Mouse (Mus musculus) adipocyte (in vitro differentiated cells): ENCODE results near the gene Bach2.

ENCODE experiments used
- DNase-seq: peaks from one replicate; pipeline ENCODE4 v3.0.0-alpha.2; 2016; ENCODE audit warnings: low spot score

Bach2 gene

DNA sequence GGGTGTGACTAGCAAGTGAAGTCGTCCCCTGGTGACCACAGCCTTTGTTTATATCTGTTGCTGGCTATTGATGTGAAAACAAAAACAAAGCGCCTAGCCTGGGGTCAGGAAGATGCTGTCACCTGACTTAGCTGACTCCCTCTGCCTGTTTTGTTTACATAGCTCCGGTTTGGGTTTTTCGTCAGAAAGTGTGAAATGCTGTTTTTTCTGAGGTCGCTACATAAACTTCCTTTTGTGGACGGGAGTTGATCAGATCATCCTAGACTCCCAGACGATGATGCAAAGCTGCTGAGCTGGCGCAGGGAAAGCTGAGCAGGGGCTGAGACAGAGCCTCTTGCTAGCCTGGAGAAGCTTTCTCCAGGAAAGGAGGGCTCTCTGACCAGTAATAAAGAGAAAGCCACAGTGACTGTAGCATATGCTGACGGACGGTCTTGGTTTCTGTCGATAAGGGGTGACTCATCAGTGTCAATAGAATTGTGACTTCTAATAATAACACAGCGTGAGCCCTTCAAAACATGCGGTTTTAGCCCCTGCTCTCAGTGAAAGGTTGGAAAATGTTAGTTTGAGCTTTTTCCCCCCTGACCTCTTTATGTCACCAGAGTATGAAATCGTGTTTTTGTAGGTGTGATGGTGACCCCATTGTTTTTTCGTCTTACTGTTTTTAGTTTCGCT, 11.9 kb downstream of the Bach2 start:
- DNase-seq, result peak; percentile 75

DNA sequence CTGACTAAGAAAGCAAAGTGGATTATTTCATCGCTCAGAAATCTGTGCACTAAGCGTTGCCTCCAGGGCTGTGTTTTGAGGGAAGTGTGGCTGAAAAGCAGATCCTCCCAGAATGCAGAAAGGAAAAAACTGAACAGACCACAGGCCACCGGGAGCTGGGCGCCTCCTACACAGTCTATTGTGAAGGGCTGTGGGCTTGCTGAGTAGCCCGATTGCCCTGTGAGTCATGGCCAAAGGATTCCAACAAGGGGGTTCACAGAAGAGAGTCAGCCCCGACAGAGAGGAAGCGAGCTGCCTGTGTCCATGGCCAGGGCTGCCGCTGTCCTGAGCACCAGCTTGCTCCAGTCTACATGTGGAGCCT, 12.4 kb downstream of the Bach2 start:
- no peak for DNase-seq

DNA sequence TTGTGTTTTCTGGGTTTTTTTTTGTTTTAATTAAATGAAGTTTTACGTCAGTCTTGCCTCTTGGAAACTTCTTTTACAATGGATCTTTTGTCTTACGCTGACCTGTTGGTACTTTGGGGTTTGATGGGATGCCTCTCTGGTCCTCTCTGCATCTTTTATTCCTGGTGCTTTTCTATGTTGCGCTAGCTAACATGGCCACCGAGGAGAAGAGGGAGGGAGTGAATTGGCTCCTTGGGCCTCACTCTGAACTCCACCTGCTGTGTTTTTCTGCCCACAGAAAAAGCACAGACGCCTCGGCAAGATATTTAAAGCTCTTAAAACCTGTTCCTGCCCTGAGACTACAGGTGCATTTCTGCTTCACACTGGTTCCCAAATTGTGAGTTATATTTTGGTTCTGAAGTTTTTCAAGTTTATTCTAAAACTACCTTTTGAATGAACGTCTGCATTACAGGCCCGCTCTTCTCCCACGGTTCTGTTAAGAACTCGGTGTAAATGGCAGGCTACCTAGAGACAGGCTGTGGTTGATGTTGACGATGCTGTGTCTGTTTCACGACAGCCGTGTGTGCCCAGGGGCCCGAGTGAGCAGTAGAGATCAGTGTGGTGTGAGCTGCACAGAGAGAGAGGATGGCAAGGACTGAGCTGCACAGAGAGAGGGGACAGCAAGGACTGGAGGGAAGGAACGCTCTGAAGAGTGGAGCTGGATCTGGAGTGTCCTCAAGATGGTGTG, 13.5 kb downstream of the Bach2 start:
- DNase-seq, result no peak

DNA sequence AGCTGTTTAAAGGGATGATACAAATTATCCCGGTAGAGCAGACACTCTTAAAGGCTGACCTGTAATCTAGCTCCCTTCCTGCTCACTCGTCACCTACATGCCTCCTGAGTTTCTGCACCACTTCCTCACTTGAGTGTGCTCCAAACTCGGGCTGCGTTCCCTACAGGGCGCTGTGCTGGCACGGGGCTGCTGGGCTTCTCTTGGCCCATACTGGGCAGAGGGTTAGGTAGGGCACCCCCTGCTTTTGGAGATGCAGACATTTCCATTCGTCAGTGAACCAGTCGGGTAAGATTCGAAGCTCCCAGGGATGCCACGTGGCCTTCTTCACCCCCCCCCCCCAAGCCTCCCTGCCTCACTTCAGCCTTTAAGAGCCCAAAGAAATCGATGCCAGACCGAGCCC, 19.1 kb downstream of the Bach2 start:
- DNase-seq, result no peak

DNA sequence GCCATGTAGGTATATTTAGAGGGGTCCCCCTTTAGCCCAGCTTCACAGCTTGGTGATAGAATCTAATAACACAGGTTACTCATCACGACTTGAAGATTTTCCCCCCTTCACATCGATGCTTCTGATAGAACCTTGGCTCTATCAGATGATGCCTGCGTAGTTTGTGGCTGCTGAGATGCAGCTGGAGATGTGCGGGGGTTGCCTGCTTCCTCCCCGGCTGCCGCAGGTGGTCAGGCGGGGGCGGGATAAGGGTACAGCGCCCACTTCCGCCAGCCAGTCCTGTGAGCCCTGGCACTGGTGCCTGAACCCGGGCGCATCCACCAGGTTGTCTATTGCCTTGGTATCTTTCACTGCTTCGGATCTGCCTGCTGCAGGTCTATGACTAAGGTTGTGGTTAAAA, 19.5 kb downstream of the Bach2 start:
- no peak for DNase-seq

DNA sequence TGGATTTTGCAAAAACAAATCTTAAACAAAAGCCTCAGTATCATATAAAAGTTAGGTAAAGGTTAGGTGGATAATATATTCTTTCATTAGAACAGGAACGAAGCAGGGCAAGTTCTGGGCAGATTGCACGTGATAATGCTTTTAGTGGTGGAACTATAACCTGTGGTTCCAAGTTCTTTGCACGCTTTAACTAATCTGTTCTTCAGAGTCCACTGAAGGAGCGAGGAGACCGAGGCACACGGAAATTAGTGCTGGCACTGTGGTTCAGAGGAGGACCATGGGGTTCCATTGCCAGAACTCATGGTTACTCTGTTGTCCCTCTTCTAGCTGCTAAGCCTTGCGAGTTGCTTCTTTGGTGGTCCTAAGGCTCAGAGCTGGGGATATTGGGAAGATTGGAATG, 20.0 kb downstream of the Bach2 start:
- no peak for DNase-seq

DNA sequence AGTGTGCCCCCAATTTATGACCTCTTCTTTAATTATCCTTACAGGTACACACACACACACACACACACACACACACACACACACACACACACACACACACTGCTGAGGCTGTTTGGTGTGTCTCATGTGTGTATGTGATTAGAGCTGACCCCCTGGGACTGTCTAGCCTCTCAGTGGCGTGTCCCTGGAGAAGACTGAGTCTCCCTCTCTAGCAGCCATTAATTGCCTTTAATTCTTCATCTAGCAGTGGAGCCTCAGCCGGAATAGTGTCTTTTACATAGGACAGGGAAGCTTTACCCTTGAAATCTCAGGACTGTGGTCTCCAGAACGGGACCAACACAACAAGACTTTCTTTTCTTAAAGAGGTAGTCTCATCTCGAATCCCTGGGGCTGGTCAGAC, 22.3 kb downstream of the Bach2 start:
- DNase-seq, result no peak

DNA sequence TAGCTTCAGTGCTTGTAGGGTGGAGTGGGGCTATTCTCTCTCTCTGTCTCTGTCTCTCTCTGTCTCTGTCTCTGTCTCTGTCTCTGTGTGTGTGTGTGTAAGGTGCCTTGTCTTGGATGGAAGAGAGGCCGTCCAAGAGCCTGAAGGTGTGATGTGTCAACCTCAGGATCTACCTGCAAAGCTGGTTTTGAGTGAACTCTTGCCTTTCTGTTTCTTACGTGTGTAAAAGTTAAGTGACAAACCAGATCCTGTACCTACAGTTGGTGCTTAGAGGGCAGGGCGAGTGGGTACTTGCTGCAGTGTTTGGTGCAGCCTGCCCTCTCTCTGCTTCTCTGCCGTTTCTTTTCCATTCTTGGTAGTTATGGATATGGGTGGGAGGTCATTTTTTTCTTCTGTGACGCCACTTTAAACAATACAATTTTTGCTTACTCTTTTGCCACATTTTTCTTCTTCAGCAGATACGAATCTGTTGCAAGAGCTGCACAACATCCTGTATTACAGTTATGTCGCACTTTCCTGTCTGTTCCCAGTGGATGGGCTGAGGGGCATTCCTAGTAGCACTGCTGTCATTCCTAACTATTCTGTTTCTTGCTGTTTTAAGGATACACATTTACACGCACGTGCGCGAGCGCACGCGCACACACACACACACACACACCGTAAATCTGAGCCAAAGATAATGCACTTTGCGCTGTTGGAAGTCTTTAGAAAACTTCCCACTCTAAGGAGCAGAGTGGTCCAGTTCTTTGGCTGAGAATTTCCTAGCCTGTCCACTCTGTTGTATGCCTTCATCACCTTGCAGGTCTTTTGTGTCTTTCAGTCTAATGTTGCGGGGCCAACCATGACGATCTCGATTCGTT, 24.5 kb downstream of the Bach2 start:
- DNase-seq, result no peak

DNA sequence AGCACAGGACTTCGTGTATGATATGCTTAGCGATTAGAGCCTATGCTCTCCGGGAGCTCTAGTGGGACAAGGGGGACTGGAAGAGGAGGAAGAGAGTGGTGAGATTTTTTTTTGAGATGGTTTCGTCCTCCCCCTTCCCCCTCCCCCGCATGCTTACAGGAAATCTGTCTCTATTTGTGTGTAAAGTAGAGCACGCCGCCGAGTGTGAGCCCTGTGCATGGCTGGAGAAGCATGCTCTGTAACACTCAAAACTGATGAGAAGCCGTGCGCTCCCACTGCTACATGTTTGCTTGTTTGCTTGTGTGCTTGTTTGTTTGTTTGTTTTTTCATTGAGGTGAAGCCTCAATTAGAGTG, 25.1 kb downstream of the Bach2 start:
- no peak for DNase-seq

DNA sequence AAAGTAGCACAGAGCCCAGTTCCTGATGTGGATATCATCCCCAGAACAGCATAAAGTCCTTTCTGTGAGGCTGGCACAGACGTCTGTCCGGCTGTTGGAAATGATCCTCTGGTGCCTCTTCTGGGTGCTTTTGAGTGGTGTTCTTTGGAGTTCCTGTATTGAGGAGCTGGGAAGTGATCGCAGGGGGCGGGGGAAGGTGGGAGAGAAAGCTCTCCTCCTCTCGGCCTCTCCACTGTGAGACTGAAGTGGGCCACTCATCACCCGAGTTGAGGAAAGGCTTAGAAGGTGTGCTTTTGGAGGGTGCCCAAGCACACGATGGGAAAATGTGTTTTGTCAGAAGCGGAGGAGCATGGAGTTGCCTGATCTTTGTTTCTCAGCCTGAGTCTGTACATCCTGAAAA, 26.3 kb downstream of the Bach2 start:
- DNase-seq, result no peak

DNA sequence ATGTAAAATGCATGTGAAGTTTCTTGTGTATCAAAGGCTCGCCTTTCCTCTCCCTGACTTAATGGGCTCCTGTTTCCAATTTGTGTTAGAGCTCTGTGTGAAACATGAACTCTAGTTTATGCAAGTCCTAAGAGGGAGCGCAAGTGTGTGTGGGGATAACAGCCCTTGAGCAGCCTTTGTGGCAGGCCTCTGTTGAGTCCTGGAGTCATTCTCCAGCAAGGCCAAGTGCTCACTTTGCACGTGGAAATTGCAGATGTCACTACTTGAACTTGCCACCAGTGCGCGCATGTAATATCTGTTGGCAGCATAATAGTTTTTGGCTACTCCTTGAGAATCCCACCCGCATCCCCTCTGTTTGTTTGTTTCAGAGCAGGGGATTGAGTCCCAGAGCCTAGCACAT, 28.1 kb downstream of the Bach2 start:
- no peak for DNase-seq

DNA sequence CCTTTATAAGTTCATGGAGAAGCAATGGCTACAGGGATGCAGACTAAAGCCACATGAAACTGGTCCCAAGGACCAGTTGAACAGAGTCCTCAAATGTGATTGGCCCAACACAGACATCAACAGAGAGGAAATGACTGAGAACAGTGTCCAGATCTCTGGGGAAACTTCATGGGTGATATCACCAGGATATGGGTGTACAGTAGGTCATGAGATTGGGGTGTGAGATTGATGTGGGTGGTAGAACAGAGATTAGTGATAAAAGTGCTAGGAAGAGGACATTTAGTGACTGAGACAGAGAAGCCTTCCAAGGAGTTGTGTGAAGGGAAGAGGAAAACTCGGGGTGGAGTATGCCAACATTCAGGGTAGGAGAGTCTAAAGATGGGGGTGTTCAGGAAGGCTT, 29.4 kb downstream of the Bach2 start:
- no peak for DNase-seq

DNA sequence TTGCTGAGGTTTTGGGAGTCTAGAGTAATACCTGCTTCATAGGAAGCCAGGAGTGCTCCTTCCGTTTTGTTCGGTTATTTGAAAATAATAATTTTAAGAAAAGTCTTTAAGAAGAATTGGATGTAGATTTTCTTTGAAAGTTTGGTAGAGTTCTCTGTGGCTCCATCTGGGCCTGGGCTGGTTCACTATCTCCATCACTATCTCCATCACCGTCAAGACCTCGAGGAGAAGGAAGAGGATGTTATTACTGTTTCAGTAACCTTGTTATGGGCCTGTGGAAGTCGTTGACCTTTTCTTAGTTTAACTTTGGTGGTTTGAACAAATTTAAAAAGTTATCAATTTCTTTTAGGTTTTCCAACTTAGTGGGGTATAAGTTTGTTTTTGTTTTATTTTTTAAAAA, 33.8 kb downstream of the Bach2 start:
- no peak for DNase-seq

DNA sequence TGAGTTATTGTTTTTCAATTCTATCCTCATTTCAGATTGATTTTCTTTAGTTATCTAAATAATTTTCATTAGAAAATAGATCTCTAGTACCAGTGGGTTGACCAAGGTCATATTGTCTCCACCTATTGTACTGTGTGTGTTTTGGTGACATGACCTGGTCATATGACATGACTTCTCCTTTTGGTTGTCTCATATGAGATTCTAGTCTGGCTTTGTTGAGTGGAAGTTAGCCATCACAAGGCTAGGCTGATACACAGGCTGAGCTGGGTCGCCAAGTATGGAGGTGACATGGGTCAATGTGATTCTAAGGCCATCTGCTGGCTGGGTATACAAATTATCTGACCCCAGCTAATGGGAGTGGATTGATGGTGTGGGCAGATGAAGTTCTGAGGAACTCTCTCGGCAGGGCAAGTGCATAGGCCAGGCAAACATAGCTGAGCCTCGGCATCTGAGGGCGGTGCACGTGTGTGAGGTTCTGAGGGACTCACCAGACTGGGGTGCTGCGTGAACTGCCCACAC, 36.2 kb downstream of the Bach2 start:
- DNase-seq, result no peak

DNA sequence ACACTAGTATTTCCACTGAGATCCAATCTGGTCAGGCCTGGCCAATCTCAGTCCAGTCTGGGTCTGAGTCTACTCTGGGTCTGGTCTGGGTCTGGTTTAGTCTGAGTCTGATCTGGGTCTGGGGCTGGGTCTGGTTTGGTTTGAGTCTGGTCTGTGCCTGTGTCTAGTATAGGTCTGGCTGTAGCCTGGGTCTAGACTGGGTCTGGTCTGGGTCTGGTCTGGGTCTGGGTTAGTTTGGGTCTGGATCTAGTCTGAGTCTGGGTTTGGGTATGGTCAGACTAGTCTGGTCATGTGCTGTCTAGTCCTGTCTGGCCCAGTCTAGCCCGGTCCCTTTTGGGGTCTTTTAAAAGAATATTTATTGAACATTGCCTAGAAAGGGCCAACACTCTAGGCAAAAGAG, 41.2 kb downstream of the Bach2 start:
- no peak for DNase-seq

DNA sequence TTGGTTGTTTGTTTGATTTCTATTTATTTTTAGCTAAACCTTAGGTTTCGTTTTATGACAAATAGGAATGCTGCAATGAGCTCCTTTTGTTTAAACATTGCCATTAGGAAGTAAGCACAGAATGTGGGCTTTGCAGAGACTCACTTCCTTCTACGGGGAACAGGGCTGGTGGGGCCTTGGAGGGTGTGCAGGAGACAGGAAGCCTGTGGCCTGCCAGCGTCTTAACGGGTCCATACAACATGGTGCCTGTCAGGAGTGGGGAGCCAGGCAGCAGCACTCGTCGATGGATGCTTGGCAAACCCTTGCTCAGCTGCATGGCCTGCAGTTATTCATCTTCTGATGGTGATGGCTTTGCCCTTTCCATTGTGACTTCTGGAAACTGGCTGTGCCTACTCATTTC, 41.8 kb downstream of the Bach2 start:
- DNase-seq, result no peak

DNA sequence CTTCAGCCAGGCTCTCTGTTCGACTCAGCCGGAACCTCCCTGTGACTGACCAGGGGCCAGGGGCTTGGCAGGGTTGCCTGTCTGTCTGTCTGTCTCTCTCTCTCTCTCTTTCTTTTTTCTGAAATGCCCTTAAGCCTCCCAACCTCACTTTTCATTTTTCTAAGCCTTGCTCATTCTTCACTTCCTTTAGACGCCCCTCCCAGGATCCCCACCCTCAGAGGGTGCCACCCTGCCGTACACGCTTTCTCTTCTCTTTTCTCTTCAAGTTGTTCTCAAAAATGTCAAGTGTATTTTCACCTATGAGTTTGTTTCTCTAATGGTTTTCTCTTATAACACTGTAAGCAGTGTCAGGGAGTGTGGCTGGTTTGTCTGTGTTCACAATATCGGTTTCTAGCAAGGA, 42.7 kb downstream of the Bach2 start:
- DNase-seq, result no peak

DNA sequence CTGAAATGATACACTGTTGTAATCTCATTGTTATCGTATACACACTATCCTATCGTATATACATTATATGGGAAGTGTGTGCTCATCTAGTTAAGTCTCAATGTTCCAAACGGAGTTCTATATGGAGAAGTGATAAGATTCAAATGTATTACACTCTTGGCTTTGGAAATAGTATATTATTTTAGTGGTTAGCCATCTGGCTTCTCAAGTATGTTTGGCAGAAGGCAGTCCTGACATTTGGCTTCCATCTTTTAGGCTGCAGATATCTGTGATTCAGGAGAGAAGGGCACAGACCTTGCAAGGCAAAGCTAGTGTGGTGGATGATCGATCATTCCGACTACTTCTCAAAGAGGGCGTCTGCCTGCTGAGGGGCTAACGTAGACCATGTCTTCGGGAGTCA, 47.8 kb downstream of the Bach2 start:
- DNase-seq, result no peak

DNA sequence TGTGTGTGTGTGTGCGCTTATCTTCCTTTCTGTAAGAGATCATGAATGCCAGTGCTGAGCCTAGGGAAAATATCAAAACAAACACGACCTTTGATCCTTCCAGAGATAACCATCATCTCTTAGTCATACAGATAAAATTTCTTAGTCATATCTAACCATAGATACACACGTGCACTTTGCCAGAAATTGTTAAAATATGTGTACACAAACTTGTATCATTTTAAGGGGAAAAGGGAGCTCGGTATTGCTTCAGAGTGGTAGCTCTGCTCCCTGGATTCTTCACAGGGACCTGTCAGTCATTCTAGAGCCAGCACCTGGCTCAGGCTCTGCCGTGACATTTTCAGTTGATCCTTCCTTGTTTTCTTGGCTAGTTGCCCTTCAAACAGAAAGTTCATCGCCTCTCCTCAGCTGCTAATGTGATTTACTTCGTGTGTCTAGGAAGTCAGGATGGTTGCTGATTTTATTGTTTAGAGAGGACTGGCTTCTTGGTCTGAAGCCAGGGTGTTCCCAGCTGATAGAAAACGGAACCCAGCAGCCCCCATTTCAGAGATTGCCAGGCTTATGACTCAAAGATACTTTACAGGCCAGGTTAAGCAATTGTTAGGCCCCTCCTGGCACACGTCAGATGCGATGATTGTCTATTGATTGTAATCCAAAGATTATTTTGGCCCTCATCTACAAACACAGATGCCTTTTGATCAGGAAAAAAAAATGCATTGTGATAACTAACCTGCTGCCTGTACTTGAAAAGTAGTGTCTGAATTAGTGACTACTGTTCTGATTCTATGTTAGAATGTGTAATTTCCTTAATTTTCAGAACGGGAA, 49.6 kb downstream of the Bach2 start:
- DNase-seq, result peak; percentile 61

DNA sequence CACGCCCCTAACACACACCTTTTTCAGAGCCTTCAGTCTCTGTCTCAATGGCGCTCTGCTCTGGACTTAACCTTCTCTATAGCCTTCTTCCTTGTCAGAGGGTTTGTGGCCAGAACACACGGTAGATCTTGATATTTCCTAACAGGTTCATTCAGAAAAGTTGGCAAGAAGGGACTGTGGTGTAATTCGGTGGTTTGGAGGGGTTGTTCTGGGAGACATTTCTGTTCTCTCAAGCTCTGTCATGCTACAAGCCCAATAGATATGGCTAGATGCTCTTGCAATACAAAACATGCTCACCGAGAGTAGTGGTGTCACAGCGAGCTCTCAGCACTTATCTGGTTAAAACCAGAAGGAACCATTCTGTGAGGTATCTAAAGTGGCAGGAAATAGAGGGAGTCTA, 51.2 kb downstream of the Bach2 start:
- no peak for DNase-seq

DNA sequence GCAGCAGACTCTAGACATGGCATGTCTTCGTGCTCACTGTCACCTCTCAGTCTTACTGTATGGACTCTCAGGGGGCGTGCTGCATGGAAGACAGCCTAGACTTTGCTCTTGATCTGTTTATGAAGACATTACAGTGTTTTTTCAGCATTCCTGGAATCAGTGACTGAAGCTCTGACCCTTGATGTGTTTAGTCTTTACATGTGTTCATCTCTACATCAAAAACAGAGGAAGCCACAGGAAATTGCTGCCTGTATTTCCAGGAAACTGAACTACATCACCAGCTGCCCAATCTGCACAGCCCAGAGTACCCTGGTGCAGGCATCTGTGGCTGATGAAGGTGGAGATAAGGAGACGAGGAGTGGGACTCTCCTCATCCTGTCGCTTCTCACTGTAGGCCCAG, 52.8 kb downstream of the Bach2 start:
- no peak for DNase-seq

DNA sequence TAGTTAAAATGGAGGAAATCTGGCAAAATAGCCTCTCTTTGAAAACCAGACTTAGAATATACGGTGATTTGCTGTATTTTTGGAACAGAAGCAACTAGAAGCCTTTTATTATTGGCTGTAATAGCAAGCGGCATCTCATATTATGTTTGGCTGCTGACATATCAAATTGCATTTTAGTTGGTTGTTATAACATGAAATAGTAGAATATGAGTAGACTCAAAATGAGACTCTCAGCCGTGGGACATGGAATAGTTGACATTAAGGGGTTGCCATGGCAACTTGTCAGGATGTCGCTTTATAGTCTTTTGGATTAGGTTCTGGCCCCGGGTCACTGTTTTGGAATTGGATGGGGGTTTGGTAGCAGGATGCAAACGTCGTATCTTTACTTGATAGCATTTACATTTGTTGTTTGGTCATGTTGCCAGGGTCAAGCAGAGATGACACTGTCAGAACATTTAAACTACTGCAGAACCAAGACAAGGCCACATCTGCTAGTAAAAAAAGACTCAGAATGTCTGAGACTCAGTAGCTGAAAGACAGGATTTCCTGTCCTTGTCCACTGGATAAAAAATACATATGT, 55.2 kb downstream of the Bach2 start:
- no peak for DNase-seq
